Mouse (Mus musculus): ENCODE data around the gene Cst9. TPM values are rescaled to one million over a fixed set of nuclear protein-coding genes. Genes with fewer than 3 reads are reported as not detected.

Cst9 gene
- total and polyA plus RNA-seq, 2 experiments: not detected

DNA sequence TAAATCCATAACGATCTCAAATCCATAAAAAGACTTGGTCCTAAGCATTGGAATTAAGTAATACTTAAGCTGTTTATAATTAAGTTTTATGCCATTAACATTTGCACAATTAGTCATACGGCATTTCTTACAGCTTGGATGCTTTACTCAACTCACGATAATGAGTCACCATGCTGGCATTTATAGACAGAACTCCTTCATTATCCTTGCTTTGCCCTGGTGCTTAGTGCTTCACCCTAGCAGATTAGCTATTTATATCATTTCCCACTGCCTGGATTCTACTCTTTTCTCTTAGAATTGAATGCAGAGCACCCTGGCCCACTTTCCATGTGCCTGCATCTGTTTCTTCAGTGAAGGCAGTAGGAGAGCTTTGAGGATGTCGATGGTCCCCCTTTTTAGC lies 22.6 kb downstream of the Cst9 start:
- no peaks in the 10 kb centered on the region for H3K27me3 ChIP-seq (ENCODE audit: control insufficient read depth, insufficient read depth, low read length)
- H3K79me2 ChIP-seq (ENCODE audit: control insufficient read depth, insufficient read depth, low read length): no peaks in the 10 kb centered on the region
- no peak overlapping the region for H3K9ac ChIP-seq (ENCODE audit: low read depth, low read length)
- no peak for DNase-seq (ENCODE audit: extremely low read depth, low read depth, low spot score)
- no peaks in the 10 kb centered on the region for H3K36me3 ChIP-seq (ENCODE audit: control insufficient read depth, insufficient read depth, low read length)
- H3K27ac ChIP-seq (replicated peaks; ENCODE audit: insufficient read depth, low read depth, low read length): no peak overlapping the region
- TF ChIP-seq CTCF (IDR thresholded peaks at IDR 0.05; ENCODE audit: low read depth, low read length): no peak
- TF ChIP-seq POLR2A (IDR thresholded peaks at IDR 0.05; ENCODE audit: extremely low read depth, insufficient read depth, low read length): no peak
- WGBS: 77% methylated on average over 4 of the region's 4 CpGs
- H3K4me1 ChIP-seq (ENCODE audit: control insufficient read depth, insufficient read depth, low read length): 0 out of 2 replicates have a peak, but pooled peaks cover 2% of the 10 kb centered on the region
- H3K4me3 ChIP-seq (ENCODE audit: insufficient read depth, low read depth, low read length): no peak overlapping the region

DNA sequence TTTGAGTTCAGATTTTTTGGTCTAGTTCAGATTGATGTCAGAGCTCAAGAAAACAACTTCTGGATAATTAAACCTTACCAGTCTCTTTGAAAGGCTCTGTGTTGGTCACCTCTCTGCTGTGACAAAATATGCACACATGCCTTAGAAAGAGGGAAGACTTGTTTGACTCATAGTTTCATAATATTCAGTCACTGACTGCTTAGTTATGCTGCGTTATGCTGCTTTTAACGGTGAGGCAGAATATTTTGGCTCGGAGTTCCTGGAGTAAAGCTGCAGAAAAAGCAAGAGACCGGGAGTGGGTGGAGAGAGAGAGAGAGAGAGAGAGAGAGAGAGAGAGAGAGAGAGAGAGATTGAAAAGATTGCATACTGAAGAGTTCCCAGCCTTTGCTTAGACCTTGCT lies 26.0 kb downstream of the Cst9 start:
- no peaks in the 10 kb centered on the region for H3K36me3 ChIP-seq (ENCODE audit: control insufficient read depth, insufficient read depth, low read length)
- H3K4me3 ChIP-seq (ENCODE audit: insufficient read depth, low read depth, low read length): no peak overlapping the region
- no peak overlapping the region for H3K9ac ChIP-seq (ENCODE audit: low read depth, low read length)
- DNase-seq (ENCODE audit: extremely low read depth, low read depth, low spot score): no peak
- 0 out of 2 replicates have a peak, but pooled peaks cover 2% of the 10 kb centered on the region for H3K4me1 ChIP-seq (ENCODE audit: control insufficient read depth, insufficient read depth, low read length)
- no peak for TF ChIP-seq POLR2A (IDR thresholded peaks at IDR 0.05; ENCODE audit: extremely low read depth, insufficient read depth, low read length)
- no peak for TF ChIP-seq CTCF (IDR thresholded peaks at IDR 0.05; ENCODE audit: low read depth, low read length)
- WGBS: 79% methylated on average over 4 of the region's 4 CpGs
- H3K27ac ChIP-seq (replicated peaks; ENCODE audit: insufficient read depth, low read depth, low read length): no peak overlapping the region
- H3K79me2 ChIP-seq (ENCODE audit: control insufficient read depth, insufficient read depth, low read length): no peaks in the 10 kb centered on the region
- H3K27me3 ChIP-seq (ENCODE audit: control insufficient read depth, insufficient read depth, low read length): no peaks in the 10 kb centered on the region

DNA sequence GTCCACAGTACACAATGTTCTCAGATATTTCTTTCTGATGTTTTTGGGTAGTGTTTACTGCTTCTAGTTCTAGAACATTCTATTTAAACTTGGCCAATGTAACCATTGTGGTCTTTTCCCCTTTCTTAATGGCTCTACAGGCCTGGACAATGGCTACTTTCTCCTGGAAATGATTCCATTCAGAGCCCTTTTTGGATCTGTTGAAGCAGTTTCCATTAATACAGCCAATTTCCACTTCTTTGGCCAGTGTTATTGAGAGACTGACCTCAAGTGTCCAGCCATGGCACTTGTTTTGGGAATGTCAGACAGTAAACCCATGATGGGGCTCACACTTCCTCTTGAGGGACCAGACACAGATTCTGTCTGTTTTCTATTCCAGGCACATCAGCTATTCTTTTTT lies 26.7 kb downstream of the Cst9 start:
- Histone ChIP-seq H3K4me3 (ENCODE audit: insufficient read depth, low read depth, low read length) (no peak overlapping the region), H3K79me2 (ENCODE audit: control insufficient read depth, insufficient read depth, low read length) (no peaks in the 10 kb centered on the region), H3K27ac (replicated peaks; ENCODE audit: insufficient read depth, low read depth, low read length) (no peak overlapping the region), H3K27me3 (ENCODE audit: control insufficient read depth, insufficient read depth, low read length) (no peaks in the 10 kb centered on the region), H3K9ac (ENCODE audit: low read depth, low read length) (no peak overlapping the region), H3K36me3 (ENCODE audit: control insufficient read depth, insufficient read depth, low read length) (no peaks in the 10 kb centered on the region), H3K4me1 (ENCODE audit: control insufficient read depth, insufficient read depth, low read length) (no peaks in the 10 kb centered on the region)
- no peak for DNase-seq (ENCODE audit: extremely low read depth, low read depth, low spot score)
- TF ChIP-seq CTCF (IDR thresholded peaks at IDR 0.05; ENCODE audit: low read depth, low read length): no peak
- TF ChIP-seq POLR2A (IDR thresholded peaks at IDR 0.05; ENCODE audit: extremely low read depth, insufficient read depth, low read length): no peak

- no peak for DNase-seq (ENCODE audit: extremely low read depth, low read depth, low spot score)
- no peak within 1 kb of the TSS for H3K9ac ChIP-seq (ENCODE audit: low read depth, low read length)
- H3K4me1 ChIP-seq (ENCODE audit: control insufficient read depth, insufficient read depth, low read length): no peaks in the 10 kb centered on the region
- H3K36me3 ChIP-seq (ENCODE audit: control insufficient read depth, insufficient read depth, low read length): no peaks in the 10 kb centered on the region
- TF ChIP-seq CTCF (IDR thresholded peaks at IDR 0.05; ENCODE audit: low read depth, low read length) (no peak), POLR2A (IDR thresholded peaks at IDR 0.05; ENCODE audit: extremely low read depth, insufficient read depth, low read length) (no peak)
- no peaks in the 10 kb centered on the region for H3K79me2 ChIP-seq (ENCODE audit: control insufficient read depth, insufficient read depth, low read length)
- H3K27me3 ChIP-seq (ENCODE audit: control insufficient read depth, insufficient read depth, low read length): no peaks in the 10 kb centered on the region
- 54% methylated on average over 2 of the region's 2 CpGs for WGBS
- H3K4me3 ChIP-seq (ENCODE audit: insufficient read depth, low read depth, low read length): no peak within 1 kb of the TSS
- H3K27ac ChIP-seq (replicated peaks; ENCODE audit: insufficient read depth, low read depth, low read length): no peak within 1 kb of the TSS
Measured at GRCm38 (mm10) chr2:148864966-148865365, 30.0 kb downstream of the Cst9 start, which contains the start of gene 9230104L09Rik. Gene 9230104L09Rik (minus strand): TSS chr2:148865038.

GRCm38 (mm10) chr2:148868959-148869358 lies 34.0 kb downstream of the Cst9 start:
- H3K79me2 ChIP-seq (ENCODE audit: control insufficient read depth, insufficient read depth, low read length): no peaks in the 10 kb centered on the region
- no peak overlapping the region for H3K9ac ChIP-seq (ENCODE audit: low read depth, low read length)
- WGBS: 54% methylated on average over 1 of the region's 1 CpGs
- peaks cover 3% of the 10 kb centered on the region; the same call in 1 of the 2 replicates for H3K4me1 ChIP-seq (ENCODE audit: control insufficient read depth, insufficient read depth, low read length)
- no peaks in the 10 kb centered on the region for H3K27me3 ChIP-seq (ENCODE audit: control insufficient read depth, insufficient read depth, low read length)
- TF ChIP-seq CTCF (IDR thresholded peaks at IDR 0.05; ENCODE audit: low read depth, low read length): no peak
- TF ChIP-seq POLR2A (IDR thresholded peaks at IDR 0.05; ENCODE audit: extremely low read depth, insufficient read depth, low read length): no peak
- no peak overlapping the region for H3K4me3 ChIP-seq (ENCODE audit: insufficient read depth, low read depth, low read length)
- peaks cover 7% of the 10 kb centered on the region for H3K36me3 ChIP-seq (ENCODE audit: control insufficient read depth, insufficient read depth, low read length)
- no peak overlapping the region for H3K27ac ChIP-seq (replicated peaks; ENCODE audit: insufficient read depth, low read depth, low read length)
- DNase-seq (ENCODE audit: extremely low read depth, low read depth, low spot score): no peak

DNA sequence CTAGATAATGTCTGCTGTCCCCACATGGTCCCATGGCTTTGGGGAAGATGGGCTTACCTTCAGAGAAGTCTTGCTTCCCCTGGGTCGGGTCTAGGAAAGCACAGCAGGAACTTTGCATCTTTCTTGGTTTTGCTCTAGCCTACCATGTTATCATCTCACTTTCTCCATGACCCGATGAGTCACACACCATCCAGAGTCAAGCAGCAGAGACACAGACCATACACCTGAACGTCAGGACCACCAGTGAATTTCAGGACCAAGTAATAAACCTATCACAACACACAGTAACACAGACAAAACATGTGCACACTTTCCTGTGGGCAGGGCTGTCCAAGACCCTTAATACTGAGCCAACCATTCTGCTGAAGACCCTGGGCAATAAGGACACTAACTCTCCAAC lies 35.6 kb downstream of the Cst9 start:
- Histone ChIP-seq H3K9ac (ENCODE audit: low read depth, low read length) (no peak overlapping the region), H3K27ac (replicated peaks; ENCODE audit: insufficient read depth, low read depth, low read length) (no peak overlapping the region), H3K27me3 (ENCODE audit: control insufficient read depth, insufficient read depth, low read length) (no peaks in the 10 kb centered on the region), H3K4me1 (ENCODE audit: control insufficient read depth, insufficient read depth, low read length) (peaks cover 7% of the 10 kb centered on the region; the same call in 1 of the 2 replicates), H3K36me3 (ENCODE audit: control insufficient read depth, insufficient read depth, low read length) (peaks cover 7% of the 10 kb centered on the region), H3K4me3 (ENCODE audit: insufficient read depth, low read depth, low read length) (no peak overlapping the region), H3K79me2 (ENCODE audit: control insufficient read depth, insufficient read depth, low read length) (no peaks in the 10 kb centered on the region)
- 89% methylated on average over 3 of the region's 3 CpGs for WGBS
- TF ChIP-seq POLR2A (IDR thresholded peaks at IDR 0.05; ENCODE audit: extremely low read depth, insufficient read depth, low read length) (no peak), CTCF (IDR thresholded peaks at IDR 0.05; ENCODE audit: low read depth, low read length) (no peak)
- DNase-seq (ENCODE audit: extremely low read depth, low read depth, low spot score): no peak

Measured in liver, adult 2 months (tissue).